Comparison of ENCODE assay signal across 8 mouse cellular contexts in genomic region chr7:92874761-92875408, GRCm38 (mm10). TPM values are rescaled to one million over a fixed set of nuclear protein-coding genes. Genes with fewer than 3 reads are reported as not detected.
DNase-seq lines count a peak whose midpoint lies in the region; ATAC-seq and TF ChIP-seq lines count a peak whose summit lies in the region.

No protein-coding gene starts in this region.

- H3K9me3 ChIP-seq in megakaryocyte, embryonic 14.5 days, result no peaks in the 10 kb centered on the region

- H3K4me3 ChIP-seq in gastrocnemius, adult 2 months, result peak overlapping the region; percentile 89
- peak overlapping the region; percentile 98 for H3K4me3 ChIP-seq in megakaryocyte, embryonic 14.5 days (replicated peaks)

- H3K27ac ChIP-seq in gastrocnemius, adult 2 months, result peak overlapping the region; percentile 97

- H3K27me3 ChIP-seq in megakaryocyte, embryonic 14.5 days (replicated peaks), result no peaks in the 10 kb centered on the region

- intact Hi-C loops in gastrocnemius, adult 2 months (cut with DNase I), result loop anchor here (1.0 to 5.0 kb wide), 5 partner anchors 27 to 313 kb away; partner anchors contain the start of genes Ccdc90b and Rab30

- H3K4me1 ChIP-seq in megakaryocyte, embryonic 14.5 days, result peaks cover 69% of the 10 kb centered on the region

- H3K36me3 ChIP-seq in megakaryocyte, embryonic 14.5 days (replicated peaks; ENCODE audit: low read length), result peaks cover 17% of the 10 kb centered on the region

- peak; percentile 67 for ATAC-seq in common myeloid progenitor, adult 5-6 weeks (replicated peaks; ENCODE audit: low read depth, poor library complexity, severe bottlenecking)

- TF ChIP-seq CTCF in gastrocnemius, adult 2 months (IDR thresholded peaks at IDR 0.05), result no peak

- peak; percentile 97 for DNase-seq in ZHBTc4 (ENCODE audit: low read depth, low spot score)
- peak; percentile 93 for DNase-seq in gastrocnemius, adult 2 months
- DNase-seq in hindlimb bud, embryonic 11.5 days (ENCODE audit: extremely low spot score, low read depth, low spot score), result peak; percentile 72
- DNase-seq in left cerebral cortex, adult 8-10 months (ENCODE audit: low spot score in 2 of 2), result peak; percentile 75 to 91
- DNase-seq in right cerebral cortex, postnatal 10 days (ENCODE audit: low spot score in 2 of 2), result peak; percentile 91 to 94
- peak; percentile 79 for DNase-seq in urinary bladder, postnatal 25 days (ENCODE audit: low spot score)

RNA-seq across cellular contexts. Expression of gene Prcp, which starts 0.6 kb away (rescaled TPM):
- total RNA-seq in common myeloid progenitor, adult 5-6 weeks (2017), result 52.6 and 59.2 TPM in 2 replicates
- total RNA-seq in gastrocnemius, adult 2 months (2021), result 1 to 10 TPM; 2.9 to 3.5 TPM
- 10 to 100 TPM; 11.3 to 15.8 (median 14.7) TPM for total RNA-seq in left cerebral cortex, adult 8-10 months (2022)
- 16.8 and 36.1 TPM in 2 replicates for polyA plus RNA-seq in megakaryocyte, embryonic 14.5 days (2012; ENCODE audit: insufficient read depth, low replicate concordance)

RNA-seq across cellular contexts. Expression of gene Ddias, which starts 0.8 kb away (rescaled TPM):
- 23.0 and 23.7 TPM in 2 replicates for total RNA-seq in common myeloid progenitor, adult 5-6 weeks (2017)
- total RNA-seq in gastrocnemius, adult 2 months (2021), result under 1 TPM in 1 of 2 experiments, not detected in 1; 0.06 TPM
- total RNA-seq in left cerebral cortex, adult 8-10 months (2022), result under 1 TPM; 0.53 to 0.95 (median 0.74) TPM
- polyA plus RNA-seq in megakaryocyte, embryonic 14.5 days (2012; ENCODE audit: insufficient read depth, low replicate concordance), result 0.22 TPM in 1 of 2 replicates, not detected in the other

Comparison
In these comparisons a context has a peak if more than half of its experiments do, and no peak if none do; other contexts are left out.
1. Peak in every context shown above with its lines: DNase-seq, ATAC-seq, H3K4me3 ChIP-seq and H3K27ac ChIP-seq.
2. RNA of gene Ddias, which starts 0.8 kb away (total RNA-seq): 23.0 to 23.7 TPM in common myeloid progenitor, adult 5-6 weeks; 0.53 to 0.95 TPM in left cerebral cortex, adult 8-10 months and 0.06 TPM in gastrocnemius, adult 2 months; every median in the first group is over 10 times any median in the second.